Mouse (Mus musculus): ENCODE data around the gene Ralgapb. TPM values are rescaled to one million over a fixed set of nuclear protein-coding genes. Genes with fewer than 3 reads are reported as not detected.

Ralgapb gene
- polyA plus RNA-seq, 1 experiment from 2014 or later = 11.5 TPM

DNA sequence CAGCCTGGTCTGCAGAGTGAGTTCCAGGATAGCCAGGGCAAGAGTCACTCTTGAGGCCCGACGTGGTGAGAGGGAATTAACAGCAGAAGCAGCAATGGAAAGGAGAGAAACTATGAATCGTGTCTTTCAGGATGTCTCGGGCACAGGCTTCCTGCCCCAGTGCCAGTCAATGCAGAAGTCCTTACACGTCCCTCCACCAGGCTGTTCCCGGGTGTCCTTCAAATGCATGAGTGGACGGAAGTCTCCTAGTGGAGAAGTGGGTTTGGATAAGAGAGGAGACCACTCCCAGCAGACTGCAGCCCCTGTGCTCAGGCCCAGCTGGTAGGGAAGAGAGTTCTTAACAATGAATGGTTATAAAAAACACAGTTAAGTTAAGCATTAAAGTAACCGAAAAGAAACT is 41.3 kb upstream of the Ralgapb start:
- no peak overlapping the region for H3K9ac ChIP-seq (ENCODE audit: low read depth, low read length)
- H3K4me3 ChIP-seq (ENCODE audit: low read depth, low read length) = no peak overlapping the region
- no peak overlapping the region for H3K27ac ChIP-seq (ENCODE audit: low read depth, low read length)
- H3K4me1 ChIP-seq (replicated peaks; ENCODE audit: control insufficient read depth, insufficient read depth, low read length) = no peaks in the 10 kb centered on the region
- H3K27me3 ChIP-seq (replicated peaks; ENCODE audit: control insufficient read depth, insufficient read depth, low read length) = no peaks in the 10 kb centered on the region
- H3K9me3 ChIP-seq (ENCODE audit: control insufficient read depth) = no peaks in the 10 kb centered on the region
- WGBS = 92% methylated on average over 8 of the region's 8 CpGs
- H3K36me3 ChIP-seq (ENCODE audit: control insufficient read depth, insufficient read depth) = no peaks in the 10 kb centered on the region
- TF ChIP-seq CTCF (IDR thresholded peaks at IDR 0.05; ENCODE audit: low read depth) = no peak
- no peak overlapping the region for H3K4me2 ChIP-seq (replicated peaks; ENCODE audit: low read depth)
- ATAC-seq = no peak

DNA sequence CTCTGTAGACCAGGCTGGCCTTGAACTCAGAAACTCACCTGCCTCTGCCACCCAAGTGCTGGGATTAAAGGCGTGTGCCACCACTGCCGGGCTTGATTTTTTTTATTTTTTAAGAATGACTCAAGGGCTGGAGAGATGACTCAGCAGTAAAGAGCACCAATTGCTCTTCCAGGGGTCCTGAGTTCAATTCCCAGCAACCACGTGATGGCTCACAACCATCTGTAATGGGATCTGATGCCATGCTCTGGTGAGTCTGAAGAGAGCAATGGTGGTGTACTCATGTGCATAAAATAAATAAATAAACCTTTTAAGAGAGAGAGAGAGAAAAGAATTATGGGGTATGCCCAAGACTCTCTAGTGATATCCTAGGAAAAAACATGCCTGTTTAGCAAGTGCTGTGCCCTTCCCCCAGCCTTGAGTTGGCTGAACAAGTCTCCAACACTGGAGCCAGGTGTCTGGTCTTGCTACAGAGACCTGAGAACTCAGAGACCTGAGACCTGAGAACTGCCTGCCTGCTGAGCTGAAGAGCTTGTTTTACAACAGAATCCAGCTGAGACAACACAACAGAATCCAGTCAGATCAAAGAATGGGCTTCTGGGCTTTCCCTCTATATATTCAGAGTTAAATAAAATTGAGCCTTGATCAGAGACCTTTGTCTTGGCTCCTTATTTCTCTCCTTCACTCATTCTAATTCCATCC is 40.0 kb upstream of the Ralgapb start:
- H3K4me2 ChIP-seq (replicated peaks; ENCODE audit: low read depth) = no peak overlapping the region
- WGBS = 81% methylated on average over 3 of the region's 3 CpGs
- no peaks in the 10 kb centered on the region for H3K36me3 ChIP-seq (ENCODE audit: control insufficient read depth, insufficient read depth)
- no peak overlapping the region for H3K9ac ChIP-seq (ENCODE audit: low read depth, low read length)
- ATAC-seq = no peak
- no peaks in the 10 kb centered on the region for H3K9me3 ChIP-seq (ENCODE audit: control insufficient read depth)
- 0 out of 2 replicates have a peak, but pooled peaks cover 3% of the 10 kb centered on the region for H3K27me3 ChIP-seq (replicated peaks; ENCODE audit: control insufficient read depth, insufficient read depth, low read length)
- H3K27ac ChIP-seq (ENCODE audit: low read depth, low read length) = no peak overlapping the region
- no peak for TF ChIP-seq CTCF (IDR thresholded peaks at IDR 0.05; ENCODE audit: low read depth)
- H3K4me3 ChIP-seq (ENCODE audit: low read depth, low read length) = no peak overlapping the region
- no peaks in the 10 kb centered on the region for H3K4me1 ChIP-seq (replicated peaks; ENCODE audit: control insufficient read depth, insufficient read depth, low read length)

DNA sequence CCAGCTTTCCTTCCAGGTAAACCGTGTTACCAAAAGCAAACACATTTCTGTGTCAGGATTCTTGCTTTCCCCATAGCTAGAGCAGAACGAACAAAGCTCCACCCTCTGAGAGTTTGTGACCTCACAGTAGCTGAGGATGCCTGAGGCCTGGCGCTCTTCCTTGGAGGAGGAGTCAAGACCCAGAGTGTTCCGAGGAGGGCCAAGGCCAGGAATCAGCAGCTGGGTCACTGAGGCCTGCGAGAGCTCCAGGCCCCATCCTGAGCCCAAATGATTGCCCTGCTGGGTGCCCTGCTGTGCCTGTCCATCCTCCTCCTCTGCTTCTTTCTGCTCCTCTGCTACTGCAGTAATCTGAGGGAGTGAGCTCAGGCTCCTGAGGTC is 39.5 kb upstream of the Ralgapb start:
- no peak overlapping the region for H3K4me3 ChIP-seq (ENCODE audit: low read depth, low read length)
- H3K9ac ChIP-seq (ENCODE audit: low read depth, low read length) = no peak overlapping the region
- no peaks in the 10 kb centered on the region for H3K9me3 ChIP-seq (ENCODE audit: control insufficient read depth)
- no peaks in the 10 kb centered on the region for H3K36me3 ChIP-seq (ENCODE audit: control insufficient read depth, insufficient read depth)
- WGBS = 21% methylated on average over 5 of the region's 5 CpGs
- ATAC-seq = no peak
- H3K27me3 ChIP-seq (replicated peaks; ENCODE audit: control insufficient read depth, insufficient read depth, low read length) = peaks cover 7% of the 10 kb centered on the region; the same call in 1 of the 2 replicates
- no peak overlapping the region for H3K4me2 ChIP-seq (replicated peaks; ENCODE audit: low read depth)
- H3K27ac ChIP-seq (ENCODE audit: low read depth, low read length) = no peak overlapping the region
- H3K4me1 ChIP-seq (replicated peaks; ENCODE audit: control insufficient read depth, insufficient read depth, low read length) = no peaks in the 10 kb centered on the region
- TF ChIP-seq CTCF (IDR thresholded peaks at IDR 0.05; ENCODE audit: low read depth) = no peak

DNA sequence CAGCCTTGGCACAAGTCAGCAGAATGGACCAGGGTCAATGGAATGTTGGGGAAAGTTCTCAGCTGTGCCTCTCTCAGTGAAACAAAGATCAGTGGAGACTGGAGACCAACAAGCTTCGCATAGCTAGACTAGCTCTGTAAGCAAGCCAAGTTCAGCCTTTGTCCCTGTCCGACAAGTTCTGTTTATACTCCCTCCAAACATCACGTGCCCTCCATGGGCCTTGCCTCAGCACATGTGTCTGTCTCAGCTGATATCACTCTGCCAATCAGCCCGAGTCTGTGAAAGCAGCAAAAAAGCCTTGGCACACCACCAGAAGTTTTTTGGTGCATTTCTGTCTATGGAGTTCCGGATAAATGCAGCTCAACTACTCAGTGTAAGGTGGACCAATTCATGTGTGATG is 36.6 kb upstream of the Ralgapb start:
- no peak for TF ChIP-seq CTCF (IDR thresholded peaks at IDR 0.05; ENCODE audit: low read depth)
- H3K4me3 ChIP-seq (ENCODE audit: low read depth, low read length) = no peak overlapping the region
- no peaks in the 10 kb centered on the region for H3K4me1 ChIP-seq (replicated peaks; ENCODE audit: control insufficient read depth, insufficient read depth, low read length)
- no peak overlapping the region for H3K9ac ChIP-seq (ENCODE audit: low read depth, low read length)
- ATAC-seq = no peak
- no peaks in the 10 kb centered on the region for H3K36me3 ChIP-seq (ENCODE audit: control insufficient read depth, insufficient read depth)
- H3K4me2 ChIP-seq (replicated peaks; ENCODE audit: low read depth) = no peak overlapping the region
- no peak overlapping the region for H3K27ac ChIP-seq (ENCODE audit: low read depth, low read length)
- H3K27me3 ChIP-seq (replicated peaks; ENCODE audit: control insufficient read depth, insufficient read depth, low read length) = peaks cover 21% of the 10 kb centered on the region
- WGBS = 36% methylated on average over 5 of the region's 5 CpGs
- H3K9me3 ChIP-seq (ENCODE audit: control insufficient read depth) = no peaks in the 10 kb centered on the region

DNA sequence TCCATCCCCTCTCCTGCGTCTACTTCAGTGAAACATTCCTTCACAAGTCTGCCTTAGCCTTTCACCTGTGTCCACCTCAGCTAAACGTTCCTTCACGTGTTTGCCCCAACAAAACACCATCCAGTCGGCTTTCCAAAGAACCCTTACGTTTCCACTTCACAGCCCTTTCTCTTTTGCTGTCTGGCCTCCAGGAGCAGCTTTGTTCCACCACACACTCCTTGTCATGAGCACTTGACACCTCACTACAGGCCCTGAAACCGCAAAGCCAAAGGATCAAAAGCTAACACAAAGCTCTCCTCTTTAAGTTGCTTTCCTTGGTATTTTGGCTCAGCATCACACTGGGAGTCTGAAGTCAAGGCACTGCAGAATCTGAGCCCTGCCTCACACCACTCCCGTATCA is 36.1 kb upstream of the Ralgapb start:
- H3K27ac ChIP-seq (ENCODE audit: low read depth, low read length) = no peak overlapping the region
- H3K4me3 ChIP-seq (ENCODE audit: low read depth, low read length) = no peak overlapping the region
- H3K4me2 ChIP-seq (replicated peaks; ENCODE audit: low read depth) = no peak overlapping the region
- H3K36me3 ChIP-seq (ENCODE audit: control insufficient read depth, insufficient read depth) = no peaks in the 10 kb centered on the region
- no peak overlapping the region for H3K9ac ChIP-seq (ENCODE audit: low read depth, low read length)
- no peaks in the 10 kb centered on the region for H3K4me1 ChIP-seq (replicated peaks; ENCODE audit: control insufficient read depth, insufficient read depth, low read length)
- WGBS = 68% methylated on average over 7 of the region's 7 CpGs
- no peak for ATAC-seq
- H3K9me3 ChIP-seq (ENCODE audit: control insufficient read depth) = no peaks in the 10 kb centered on the region
- no peak for TF ChIP-seq CTCF (IDR thresholded peaks at IDR 0.05; ENCODE audit: low read depth)
- peaks cover 21% of the 10 kb centered on the region for H3K27me3 ChIP-seq (replicated peaks; ENCODE audit: control insufficient read depth, insufficient read depth, low read length)

DNA sequence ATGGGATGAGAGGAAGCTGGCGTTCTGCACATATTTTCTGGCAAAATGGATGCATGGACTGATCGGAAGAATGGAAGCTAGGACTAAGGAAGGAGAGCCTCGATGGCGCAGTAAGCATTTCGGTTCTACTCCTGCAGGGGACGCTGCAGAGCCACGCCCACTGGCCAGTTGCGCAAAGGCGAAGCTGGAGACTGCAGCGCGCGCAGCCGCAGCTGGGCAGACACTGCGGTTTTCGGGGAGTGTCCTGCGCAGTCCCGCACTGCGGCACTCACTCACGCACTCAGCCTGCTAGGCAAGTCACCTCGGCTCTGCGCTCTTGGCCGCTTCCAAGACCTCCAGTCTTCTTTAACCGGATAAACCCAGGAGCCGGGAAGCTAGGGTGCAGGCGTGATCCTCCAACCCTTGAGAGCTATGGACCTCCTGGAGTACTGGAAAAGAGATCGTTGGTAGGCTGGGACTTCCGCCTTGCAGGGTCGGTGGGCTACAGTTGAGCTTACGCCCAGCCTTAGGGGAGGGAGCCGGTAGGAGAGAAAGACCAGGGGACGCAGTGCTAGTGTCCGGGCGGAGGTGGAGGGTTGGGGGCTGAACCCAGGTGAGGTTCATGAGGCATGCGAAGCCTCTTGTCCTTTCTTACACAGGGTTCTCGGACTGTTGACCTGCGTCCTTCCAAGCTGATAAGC is 34.1 kb upstream of the Ralgapb start, which contains the start of gene Snhg11:
Gene Snhg11 (plus strand): TSS at position 196 of the 680 bp plus-strand sequence.
- Histone ChIP-seq H3K4me3 (ENCODE audit: low read depth, low read length) (peak within 1 kb of the TSS; percentile 17; the same call in 1 of the 2 replicates), H3K27ac (ENCODE audit: low read depth, low read length) (no peak within 1 kb of the TSS), H3K36me3 (ENCODE audit: control insufficient read depth, insufficient read depth) (no peaks in the 10 kb centered on the region), H3K4me1 (replicated peaks; ENCODE audit: control insufficient read depth, insufficient read depth, low read length) (no peaks in the 10 kb centered on the region), H3K27me3 (replicated peaks; ENCODE audit: control insufficient read depth, insufficient read depth, low read length) (peaks cover 21% of the 10 kb centered on the region), H3K4me2 (replicated peaks; ENCODE audit: low read depth) (peak within 1 kb of the TSS; percentile 47), H3K9me3 (ENCODE audit: control insufficient read depth) (no peaks in the 10 kb centered on the region), H3K9ac (ENCODE audit: low read depth, low read length) (no peak within 1 kb of the TSS)
- TF ChIP-seq CTCF (IDR thresholded peaks at IDR 0.05; ENCODE audit: low read depth) = peak; percentile 65
- 4% methylated on average over 36 of the region's 36 CpGs for WGBS
- no peak for ATAC-seq
